Mouse (Mus musculus) WW6 (cell line): ENCODE results near the gene St3gal3.

Experiments
- DNase-seq: peaks from one replicate; pipeline ENCODE4 v3.0.0-alpha.2; 2013; ENCODE audit warnings: low read depth, low spot score

St3gal3 gene

DNA sequence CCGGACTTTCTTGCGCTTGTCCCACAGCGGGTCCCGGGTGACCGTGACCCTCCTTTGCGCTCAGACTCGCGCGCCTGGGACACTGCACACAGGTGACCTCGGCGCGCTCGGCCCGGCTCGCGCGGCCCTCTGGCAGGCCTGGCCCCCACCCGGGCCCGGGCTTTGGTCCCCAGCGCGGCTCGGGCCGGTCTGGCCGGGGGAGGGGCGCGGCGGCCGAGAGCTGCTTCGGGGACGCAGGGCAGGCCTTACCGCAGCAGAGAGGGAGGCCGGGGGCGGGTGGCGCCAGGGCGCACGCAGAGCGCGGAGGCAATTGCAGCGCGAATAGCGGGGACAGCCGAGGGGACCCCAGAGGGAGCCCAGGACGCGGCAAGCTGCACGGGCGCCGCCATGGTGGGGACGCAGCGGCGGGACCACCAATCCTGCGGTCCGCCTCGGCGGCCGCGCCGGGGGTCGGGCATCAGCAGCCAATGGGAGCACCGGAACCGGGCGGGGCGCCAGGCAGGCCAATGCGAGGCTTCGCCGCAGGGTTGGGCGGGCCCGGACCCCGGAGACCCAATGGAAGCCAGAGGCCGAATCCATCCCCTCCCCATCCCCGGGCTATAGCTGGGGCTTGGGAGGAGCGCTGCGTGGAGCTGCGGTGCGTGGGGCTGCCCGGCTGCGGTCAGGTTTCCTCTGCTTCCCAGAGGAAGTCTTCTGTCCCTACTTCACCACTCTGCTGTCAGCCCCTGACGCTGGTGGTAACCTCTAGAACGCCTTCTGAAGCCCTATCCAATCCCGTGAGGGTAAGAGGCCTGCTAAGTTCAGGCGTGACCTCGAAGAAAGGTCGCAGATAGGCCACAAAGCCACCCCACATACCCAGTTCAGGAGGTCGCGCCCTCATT, at the start of gene St3gal3:
St3gal3 (minus strand) TSS at position 430 of the 881 bp plus-strand sequence.
- DNase-seq, result peak; percentile 89

DNA sequence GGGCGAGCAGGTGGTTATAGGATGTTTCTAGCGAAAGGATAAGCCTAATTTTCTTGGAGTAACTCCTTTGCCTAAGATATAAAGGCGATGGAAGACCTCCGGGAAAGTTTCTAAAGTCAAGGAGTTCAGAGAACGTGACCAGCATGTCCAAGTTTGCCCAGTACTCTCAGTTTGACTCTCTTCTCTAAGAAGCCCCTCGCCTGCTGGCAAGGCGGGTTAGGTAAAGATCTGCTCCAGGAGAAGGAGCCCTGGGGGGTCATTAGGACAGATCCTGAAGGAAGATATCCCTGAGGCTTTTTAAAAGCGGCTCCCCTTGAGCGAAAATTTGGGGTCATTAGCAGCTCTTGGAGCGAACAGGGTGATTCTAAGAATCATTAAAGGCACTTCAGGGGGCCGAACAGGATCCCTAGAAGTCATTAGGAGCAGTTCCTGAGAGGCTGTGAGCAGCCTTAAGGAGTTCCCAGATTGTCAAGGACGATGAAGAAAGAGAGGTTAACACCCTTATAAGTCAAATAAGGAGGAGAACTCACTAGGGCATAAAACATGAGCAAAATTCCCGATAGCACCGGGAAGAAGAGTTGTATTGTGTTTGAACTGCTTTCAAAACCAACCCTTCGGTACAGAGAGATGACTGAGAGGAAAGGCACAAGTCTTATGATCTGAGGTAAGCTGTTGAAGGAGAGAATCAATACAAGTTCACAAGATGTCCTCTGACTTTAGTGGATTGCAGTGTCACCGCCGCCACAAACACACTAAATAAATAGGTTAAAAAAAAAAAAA, 45.8 kb upstream of the St3gal3 start:
- DNase-seq, result no peak

DNA sequence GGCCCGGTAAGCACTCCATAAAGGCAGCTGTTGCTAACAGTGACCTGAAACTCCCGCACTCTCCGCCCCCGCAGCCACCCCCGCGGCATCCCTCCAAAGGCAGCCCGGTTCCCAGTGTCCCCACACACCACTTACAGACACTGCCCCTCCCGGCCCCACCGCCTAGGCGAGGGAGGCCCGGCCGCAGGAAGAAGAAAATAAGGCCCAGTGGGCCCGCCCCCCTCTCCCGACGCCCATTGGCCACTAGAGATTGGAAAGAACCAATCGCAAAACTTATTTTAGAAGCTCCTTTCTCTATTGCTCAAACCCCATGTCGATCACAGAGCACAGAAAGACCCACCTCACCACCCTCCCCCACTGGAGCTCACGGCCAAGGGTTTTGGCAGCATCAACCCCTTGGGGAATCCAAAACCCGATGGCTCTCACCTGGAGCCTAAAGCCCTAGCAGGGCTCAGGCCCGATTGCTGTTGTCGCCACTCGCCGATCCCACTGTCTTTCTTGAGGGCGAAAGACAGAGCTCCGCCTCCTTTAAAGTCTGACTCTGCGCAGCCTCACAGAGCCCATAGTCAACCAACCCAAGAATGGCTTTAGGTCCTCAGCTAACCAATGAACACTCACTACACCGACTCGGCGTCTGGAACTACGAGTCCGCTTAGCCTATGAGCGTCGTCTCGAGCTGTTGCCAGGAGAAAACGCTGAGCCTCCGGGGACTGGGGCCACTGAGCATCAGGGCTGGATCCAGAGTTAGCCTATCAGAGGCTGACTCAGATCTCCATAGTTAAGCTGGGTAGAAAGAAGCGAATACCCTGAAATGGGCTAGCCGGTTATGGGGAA, 45.0 kb upstream of the St3gal3 start, which contains the start of gene Kdm4a:
Kdm4a (minus strand) TSS at position 577 of the 834 bp plus-strand sequence.
- peak; percentile 93 for DNase-seq

DNA sequence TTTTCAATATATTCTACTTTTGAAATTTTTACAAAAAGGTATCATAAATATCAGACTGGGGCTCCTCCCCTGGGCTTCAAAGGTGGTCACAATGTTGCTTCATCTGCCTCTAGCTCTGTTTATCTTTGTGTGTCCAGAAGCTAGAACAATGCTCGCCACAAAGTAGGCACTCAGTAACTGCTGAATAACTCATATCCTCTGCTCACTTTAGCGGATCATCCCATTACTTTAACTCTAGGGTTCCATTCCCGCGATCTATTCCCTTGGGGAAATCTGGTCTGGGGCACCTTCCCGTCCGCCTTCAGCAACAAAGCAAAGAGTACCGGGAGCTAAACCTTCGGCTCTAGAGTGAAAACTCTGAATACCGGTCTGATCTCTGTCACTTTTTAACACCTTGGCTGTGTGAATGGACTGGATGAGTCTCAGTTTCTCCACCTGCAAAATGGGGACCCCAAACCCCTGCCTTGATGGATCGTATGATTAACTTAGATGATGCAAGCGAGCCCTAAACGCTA, 44.3 kb upstream of the St3gal3 start:
- DNase-seq, result no peak

DNA sequence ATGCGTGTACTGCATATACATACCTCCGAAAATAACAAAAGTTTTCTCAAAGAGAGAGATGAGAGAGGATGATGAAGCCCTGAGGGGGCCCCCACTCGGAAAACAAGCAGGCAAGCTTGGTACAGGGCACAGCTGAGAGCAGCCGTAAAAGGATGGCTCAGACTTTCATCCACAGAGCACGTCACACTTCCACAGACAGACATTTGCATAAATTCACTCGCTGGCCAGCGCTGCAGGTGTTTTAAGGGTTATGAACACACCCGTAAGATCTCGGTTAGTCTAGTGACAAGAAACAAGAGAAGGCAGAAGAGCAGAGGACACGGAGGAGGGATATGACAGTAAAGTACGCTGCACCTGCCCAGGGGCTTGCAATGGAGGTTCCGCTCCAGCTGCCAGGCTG, 37.7 kb upstream of the St3gal3 start:
- DNase-seq, result no peak

DNA sequence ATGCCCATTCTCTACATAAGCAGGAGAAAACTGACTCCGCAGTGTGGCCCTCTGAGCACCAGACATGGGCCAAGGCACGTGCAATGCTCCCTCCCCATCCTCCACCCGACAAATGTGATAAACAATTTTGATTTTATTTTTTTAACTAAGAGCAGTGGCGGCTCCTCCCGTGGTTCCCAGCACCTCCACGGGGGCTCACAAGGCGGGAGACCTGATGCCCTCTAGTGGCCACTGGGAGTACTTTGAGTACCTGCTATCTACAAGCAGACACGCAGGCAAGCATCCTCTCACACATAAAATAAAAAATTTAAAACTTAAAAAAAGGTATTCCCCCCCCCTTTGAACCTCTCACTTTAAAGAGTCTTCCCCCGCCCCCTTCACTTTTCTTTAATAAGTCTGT, 36.3 kb upstream of the St3gal3 start:
- DNase-seq, result peak; percentile 38

DNA sequence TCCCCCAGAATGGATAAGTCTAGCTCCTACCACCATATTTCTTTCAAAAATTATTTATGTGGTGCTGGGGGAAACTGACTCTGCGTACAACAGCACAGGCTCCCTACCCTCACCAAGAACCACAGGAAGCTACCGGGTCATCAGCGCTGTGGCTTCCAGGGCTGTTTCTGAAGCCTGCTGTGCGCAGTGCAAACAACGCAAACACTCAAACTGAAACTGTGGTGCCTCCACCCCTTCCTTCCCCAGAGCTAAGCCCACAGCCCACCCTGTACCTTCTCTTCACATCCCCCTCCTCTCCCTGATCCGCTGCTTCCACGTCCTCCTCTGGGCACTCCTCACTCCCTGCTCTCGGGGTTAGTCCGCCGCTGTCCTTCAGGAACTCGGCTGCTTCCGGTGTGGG, 27.4 kb upstream of the St3gal3 start:
- no peak for DNase-seq

DNA sequence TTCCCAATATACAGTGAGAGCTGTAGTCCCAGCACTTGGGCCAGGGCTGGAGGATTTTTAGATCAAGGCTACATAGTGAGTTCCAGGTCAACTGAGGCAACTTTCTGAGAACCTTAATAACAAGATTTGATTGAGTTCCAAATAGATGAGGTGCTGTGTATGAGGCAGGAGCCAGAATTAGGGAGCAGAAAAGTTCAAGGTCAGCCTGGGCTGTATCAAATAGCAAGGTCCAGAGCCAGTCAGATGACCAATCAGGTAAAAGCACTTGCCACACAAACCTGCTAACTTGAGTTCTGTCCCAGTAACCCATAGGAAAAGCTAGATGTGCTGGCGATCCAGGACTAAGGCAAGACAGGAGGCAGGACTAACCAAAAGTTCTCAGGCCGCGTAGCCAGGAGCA, 23.0 kb upstream of the St3gal3 start:
- DNase-seq, result no peak

DNA sequence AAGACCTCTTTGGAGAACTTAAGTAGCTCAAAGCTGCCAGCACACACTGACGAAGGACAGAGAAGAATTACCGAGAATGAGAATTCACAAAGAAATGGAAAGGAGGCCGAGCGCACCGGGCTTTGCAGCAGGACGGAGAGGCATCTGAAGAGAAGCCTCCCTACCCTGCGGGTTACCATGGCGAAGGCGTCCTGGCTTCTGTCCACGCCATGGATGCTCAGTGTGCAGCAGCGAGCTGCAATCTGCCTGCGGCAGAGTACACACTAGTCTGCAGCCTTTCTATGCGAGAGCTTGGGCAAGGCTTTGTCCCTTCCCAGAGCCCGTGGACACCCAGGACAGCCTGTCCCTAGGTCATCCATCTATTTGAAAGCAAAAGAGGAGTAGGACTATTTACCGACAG, 21.8 kb upstream of the St3gal3 start:
- no peak for DNase-seq

DNA sequence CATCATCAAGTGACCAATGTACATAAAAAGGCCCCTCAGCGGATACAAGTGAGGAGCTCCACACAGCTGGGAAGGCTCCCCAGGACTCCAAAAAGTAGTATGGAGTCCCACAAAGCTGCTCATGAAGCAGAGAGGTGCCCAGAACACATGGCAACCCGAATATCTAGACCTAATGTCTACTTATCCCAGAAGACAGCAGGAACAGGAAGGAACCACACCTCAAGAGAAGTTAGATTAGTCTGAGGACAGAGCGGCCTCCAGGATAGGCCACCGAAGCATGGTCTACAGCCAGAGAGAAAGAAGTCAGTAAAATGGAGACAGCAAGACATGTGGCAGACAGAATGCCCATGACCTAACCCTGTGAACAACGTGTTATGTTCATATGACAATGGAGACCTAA, 20.2 kb upstream of the St3gal3 start:
- DNase-seq, result no peak

DNA sequence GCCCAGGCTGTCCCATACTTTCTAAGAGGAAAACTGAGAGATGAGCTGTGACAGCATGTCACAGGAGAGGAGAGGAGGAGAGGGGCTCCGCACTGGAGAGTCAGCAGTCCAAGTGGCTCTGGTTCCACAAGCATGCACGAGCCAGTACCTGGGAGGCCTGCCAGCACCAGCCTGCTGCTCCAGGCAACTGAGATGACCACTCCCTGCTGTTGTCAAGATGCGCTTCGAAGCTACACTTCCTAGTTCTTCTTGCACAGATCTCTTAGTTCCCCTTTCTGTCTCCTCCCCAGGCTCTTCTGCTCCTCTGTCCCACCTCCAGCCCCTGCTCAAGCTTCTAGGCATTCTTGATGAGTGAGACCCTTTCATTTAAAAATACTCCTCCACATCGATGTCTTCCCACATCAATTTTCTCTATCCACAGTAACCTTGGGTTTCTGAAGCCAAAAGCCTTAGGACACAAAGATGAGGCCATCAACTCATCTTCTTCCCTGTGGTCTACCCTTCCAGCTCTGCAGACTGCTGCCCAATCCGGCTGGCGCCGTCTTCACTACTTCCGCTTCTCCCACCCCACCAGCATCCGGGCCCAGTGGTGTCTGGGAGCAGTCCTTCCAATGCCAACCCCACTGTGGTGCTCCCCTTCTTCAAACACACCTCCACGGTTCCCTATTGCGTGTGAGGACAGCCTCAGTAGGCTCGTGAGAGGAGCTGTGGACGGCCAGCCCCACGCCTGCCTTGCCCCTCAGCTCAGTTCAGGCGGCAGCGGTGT, 17.5 kb upstream of the St3gal3 start:
- no peak for DNase-seq

DNA sequence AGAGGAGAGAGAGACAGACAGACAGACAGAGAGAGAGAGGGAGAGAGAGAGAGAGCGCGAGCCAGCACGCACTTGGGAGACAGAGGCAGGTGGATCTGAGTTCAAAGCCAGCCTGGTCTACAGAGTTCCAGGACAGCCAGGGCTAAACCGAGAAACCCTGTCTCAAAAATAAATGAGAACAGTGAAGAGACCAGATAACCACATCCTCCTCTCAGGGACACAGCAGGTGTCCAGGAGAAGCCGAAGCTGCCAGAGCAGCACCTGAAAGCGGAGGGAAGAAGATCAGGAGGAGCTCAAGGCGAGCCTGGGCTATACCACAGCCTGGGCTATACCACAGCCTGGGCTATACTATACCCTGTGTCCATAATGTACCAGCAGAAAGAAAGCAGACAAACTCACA, 16.1 kb upstream of the St3gal3 start:
- no peak for DNase-seq

DNA sequence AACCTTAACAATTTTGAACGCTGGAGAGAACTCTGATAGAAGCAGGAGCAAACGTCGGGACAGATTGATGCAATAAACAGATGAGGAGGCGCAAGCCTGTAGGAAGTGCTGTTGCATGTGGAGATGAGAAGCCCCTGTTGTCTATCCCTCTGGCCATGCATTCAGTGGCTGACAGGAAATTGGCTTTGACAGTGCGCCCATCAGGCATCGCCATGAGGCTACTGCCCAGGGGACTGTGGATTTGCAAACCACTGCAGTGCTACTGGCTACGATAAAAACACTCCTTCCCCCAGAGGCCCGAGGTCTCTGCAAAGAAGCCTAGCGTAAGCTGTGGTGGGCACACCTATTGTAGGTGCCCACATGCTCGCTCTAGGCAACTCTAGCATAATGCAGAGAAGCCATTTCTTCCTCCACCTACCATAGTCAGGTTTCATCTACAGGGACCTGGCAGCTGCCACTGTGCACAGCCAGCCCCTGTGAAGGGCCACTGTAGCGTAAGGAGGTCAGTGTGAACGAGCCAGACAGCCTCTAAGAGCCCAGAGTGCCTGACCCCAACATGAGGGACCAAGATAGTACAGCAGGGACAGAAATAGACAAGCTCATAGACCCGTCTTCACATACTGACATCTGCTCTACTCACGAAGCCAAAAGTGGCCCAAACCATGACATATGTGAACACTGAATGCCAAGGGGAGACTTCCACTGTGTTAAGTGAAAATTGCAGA, 15.4 kb upstream of the St3gal3 start:
- DNase-seq, result no peak

DNA sequence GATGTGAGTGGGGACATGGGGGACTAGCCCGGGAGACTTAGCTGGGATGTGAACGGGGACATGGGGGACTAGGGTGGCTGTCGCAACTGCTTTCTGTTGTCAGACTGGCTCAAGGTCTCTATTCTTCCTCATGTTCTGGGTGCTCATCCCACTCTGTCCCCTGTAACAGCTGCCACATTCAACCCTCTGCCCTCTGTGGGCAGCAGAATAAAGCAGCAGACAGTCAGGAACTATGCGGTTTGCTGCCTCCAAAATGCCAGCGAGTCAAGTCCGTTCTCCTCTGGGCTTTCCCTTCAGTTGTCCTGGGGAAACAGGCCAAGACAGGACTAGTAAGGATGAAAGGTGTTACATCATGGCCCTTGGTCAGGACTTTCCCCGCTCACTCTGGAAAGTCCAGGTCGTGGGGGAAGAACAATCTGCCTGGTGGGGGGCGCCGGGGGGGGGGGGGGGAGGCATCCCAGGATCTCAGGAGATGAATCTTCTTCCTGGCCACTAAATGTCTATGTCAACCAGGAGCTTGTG, 14.4 kb upstream of the St3gal3 start:
- DNase-seq, result no peak

DNA sequence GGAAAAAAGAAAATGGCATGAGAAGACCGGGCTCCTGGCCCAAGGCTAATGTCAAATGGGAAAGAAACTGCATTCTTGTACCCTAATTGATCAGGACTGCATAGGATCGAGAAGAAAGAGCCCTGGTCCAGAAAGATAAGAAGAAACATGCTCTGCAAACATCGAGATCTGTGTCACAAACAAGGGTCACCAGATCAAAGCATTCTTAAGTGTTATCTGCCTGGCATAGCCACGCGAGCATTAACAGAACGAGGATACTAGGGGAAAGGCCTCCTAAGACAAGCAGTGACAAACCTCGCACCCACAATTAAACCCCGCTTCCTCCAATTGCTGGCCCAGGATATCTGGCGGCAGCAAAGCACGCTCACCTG, 13.6 kb upstream of the St3gal3 start:
- DNase-seq, result no peak

DNA sequence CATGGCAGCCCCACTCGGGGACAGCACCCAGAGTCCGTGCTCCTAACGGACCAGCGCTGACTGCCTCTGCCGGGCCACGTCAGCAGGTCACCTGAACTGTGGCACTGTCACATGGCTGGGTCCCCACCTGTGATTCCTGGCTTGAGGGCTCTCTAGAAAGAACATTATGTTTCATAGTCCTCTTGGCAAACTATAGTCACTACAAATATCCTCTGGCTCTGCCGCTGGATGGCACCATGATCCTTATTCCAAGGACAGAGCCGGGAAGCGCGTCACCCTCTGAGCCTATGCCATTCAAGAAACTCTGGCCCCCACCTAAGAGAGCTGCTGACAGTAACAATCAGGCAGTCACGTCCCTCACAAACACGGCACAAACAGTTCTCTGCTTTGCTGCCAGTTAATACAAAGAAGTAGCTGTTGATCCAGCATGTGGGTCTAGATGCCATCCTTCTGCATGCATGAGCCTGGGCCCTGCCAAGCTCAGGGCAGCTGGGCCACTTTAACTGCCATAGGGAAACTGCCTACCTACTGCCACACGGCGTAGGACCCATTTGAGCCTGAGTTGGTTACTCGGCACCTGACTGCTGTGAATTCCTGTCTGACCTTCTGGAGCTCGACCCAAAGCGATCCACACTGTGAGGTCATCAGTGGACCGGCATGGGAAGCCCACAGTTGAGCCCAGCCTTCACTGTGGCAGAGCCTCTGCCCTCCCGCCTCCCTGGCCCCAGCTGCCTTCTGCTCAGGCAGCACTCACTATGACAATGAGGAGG, 13.0 kb upstream of the St3gal3 start:
- DNase-seq, result no peak

DNA sequence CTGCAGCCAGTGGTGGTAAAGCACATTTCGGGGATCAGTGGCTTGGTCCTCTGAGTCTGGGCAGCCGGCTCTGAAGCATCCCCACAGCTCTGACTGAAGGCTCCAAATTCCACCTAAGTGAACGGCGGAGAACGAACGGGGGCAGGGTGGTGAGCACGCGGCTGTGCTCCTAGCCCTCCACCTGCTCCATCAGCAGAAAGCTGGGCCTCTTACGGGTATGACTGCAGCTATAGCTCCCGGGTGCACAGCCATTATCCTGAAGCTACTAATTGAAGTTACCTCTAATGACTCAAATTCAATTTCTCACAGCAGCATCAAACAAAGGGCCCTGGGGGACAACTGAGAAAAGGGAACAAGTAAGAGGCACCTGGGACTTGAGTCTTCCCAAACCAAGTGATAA, 12.4 kb upstream of the St3gal3 start:
- no peak for DNase-seq

DNA sequence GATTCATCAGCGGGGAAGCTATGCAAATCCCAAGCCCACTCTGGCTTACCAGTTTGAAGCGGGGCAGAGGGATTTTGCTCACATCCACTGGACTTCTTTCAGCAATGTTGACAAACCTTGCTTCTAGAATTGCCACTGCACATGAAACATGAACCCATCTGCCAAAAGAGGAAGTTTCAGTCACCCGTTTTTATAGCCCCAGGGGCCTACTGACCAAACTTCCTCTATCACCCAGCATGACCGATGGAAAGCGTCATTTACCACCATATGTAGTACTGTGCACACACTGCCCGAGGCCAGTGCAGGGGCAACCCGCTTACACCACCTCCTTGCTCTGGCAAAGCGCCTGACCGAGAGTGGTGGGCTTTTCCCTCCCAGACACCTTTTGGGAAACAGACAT, 9.6 kb upstream of the St3gal3 start:
- no peak for DNase-seq

DNA sequence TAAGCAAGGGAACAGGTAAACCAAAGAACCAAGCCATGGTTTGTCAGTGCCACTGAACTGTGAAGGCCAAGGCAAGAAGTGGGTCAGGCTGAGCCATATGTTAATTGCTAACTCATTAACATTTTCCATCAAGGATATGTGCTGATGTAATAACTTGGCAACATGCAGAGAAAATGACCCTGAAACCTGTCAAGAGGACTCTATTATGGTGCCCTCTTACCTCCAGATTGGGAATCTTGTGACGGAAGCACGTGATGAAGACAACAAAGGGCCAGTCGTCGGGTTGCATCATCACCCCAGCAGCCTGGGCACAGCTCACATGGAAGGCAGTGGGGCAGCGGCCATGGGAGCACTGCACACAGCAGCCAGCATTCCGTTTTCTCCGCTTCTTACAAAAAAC, 9.0 kb upstream of the St3gal3 start:
- DNase-seq, result no peak
